Mouse (Mus musculus): ENCODE data around the gene Allc. TPM values are rescaled to one million over a fixed set of nuclear protein-coding genes. Genes with fewer than 3 reads are reported as not detected.

The Allc gene
- total RNA-seq, 2 experiments from 2014 or later: not detected

GRCm38 (mm10) chr12:28589090-28589868 lies 7.0 kb upstream of the Allc start:
- no peak for ATAC-seq (replicated peaks; ENCODE audit: low FRiP score, poor library complexity, severe bottlenecking)

GRCm38 (mm10) chr12:28587949-28588348 lies 5.6 kb upstream of the Allc start:
- ATAC-seq (replicated peaks; ENCODE audit: low FRiP score, poor library complexity, severe bottlenecking): no peak

GRCm38 (mm10) chr12:28584036-28584435 lies 1.7 kb upstream of the Allc start:
- no peak for ATAC-seq (replicated peaks; ENCODE audit: low FRiP score, poor library complexity, severe bottlenecking)

GRCm38 (mm10) chr12:28579132-28579531 lies 3.2 kb downstream of the Allc start:
- no peak for ATAC-seq (replicated peaks; ENCODE audit: low FRiP score, poor library complexity, severe bottlenecking)

GRCm38 (mm10) chr12:28578147-28578546 lies 4.2 kb downstream of the Allc start:
- ATAC-seq (replicated peaks; ENCODE audit: low FRiP score, poor library complexity, severe bottlenecking): no peak

GRCm38 (mm10) chr12:28575366-28576070 lies 6.8 kb downstream of the Allc start:
- ATAC-seq (replicated peaks; ENCODE audit: low FRiP score, poor library complexity, severe bottlenecking): no peak

- no peak for ATAC-seq (replicated peaks; ENCODE audit: low FRiP score, poor library complexity, severe bottlenecking)
Observed at GRCm38 (mm10) chr12:28572241-28572640, 10.1 kb downstream of the Allc start.

GRCm38 (mm10) chr12:28552299-28552698 lies 30.0 kb downstream of the Allc start, which contains the start of gene Dcdc2c:
Dcdc2c (minus strand) TSS chr12:28552399.
- no peak for ATAC-seq (replicated peaks; ENCODE audit: low FRiP score, poor library complexity, severe bottlenecking)

- ATAC-seq (replicated peaks; ENCODE audit: low FRiP score, poor library complexity, severe bottlenecking): no peak
Observed at GRCm38 (mm10) chr12:28551775-28552174, 30.5 kb downstream of the Allc start.

GRCm38 (mm10) chr12:28548887-28549286 lies 33.4 kb downstream of the Allc start:
- ATAC-seq (replicated peaks; ENCODE audit: low FRiP score, poor library complexity, severe bottlenecking): no peak

GRCm38 (mm10) chr12:28514264-28514775 lies 68.0 kb downstream of the Allc start:
- ATAC-seq (replicated peaks; ENCODE audit: low FRiP score, poor library complexity, severe bottlenecking): no peak

GRCm38 (mm10) chr12:28509699-28510280 lies 72.5 kb downstream of the Allc start:
- no peak for ATAC-seq (replicated peaks; ENCODE audit: low FRiP score, poor library complexity, severe bottlenecking)

Other genes with a start within 250 kb of the Allc start
- gene Dcdc2c, start 30.1 kb downstream of the Allc start, total RNA-seq (2015; ENCODE audit: low replicate concordance): not detected in 2 replicates
- not detected in 2 replicates for gene Dcdc2c, start 30.1 kb downstream of the Allc start, total RNA-seq (2017; ENCODE audit: low replicate concordance)
- gene Colec11, start 40.9 kb upstream of the Allc start, total RNA-seq (2015; ENCODE audit: low replicate concordance): not detected in 2 replicates
- not detected in 2 replicates for gene Colec11, start 40.9 kb upstream of the Allc start, total RNA-seq (2017; ENCODE audit: low replicate concordance)
- gene Rps7, start 53.4 kb upstream of the Allc start, total RNA-seq (2015; ENCODE audit: low replicate concordance): 586 and 840 TPM in 2 replicates
- gene Rps7, start 53.4 kb upstream of the Allc start, total RNA-seq (2017; ENCODE audit: low replicate concordance): 645 and 703 TPM in 2 replicates
- gene Rnaseh1, start 67.1 kb upstream of the Allc start, total RNA-seq (2015; ENCODE audit: low replicate concordance): 8.8 and 11.9 TPM in 2 replicates
- gene Rnaseh1, start 67.1 kb upstream of the Allc start, total RNA-seq (2017; ENCODE audit: low replicate concordance): 3.6 and 10.4 TPM in 2 replicates
- gene Adi1, start 92.7 kb upstream of the Allc start, total RNA-seq (2015; ENCODE audit: low replicate concordance): 11.5 and 14.7 TPM in 2 replicates
- 3.1 and 7.7 TPM in 2 replicates for gene Adi1, start 92.7 kb upstream of the Allc start, total RNA-seq (2017; ENCODE audit: low replicate concordance)
- gene Trappc12, start 167.9 kb upstream of the Allc start, total RNA-seq (2015; ENCODE audit: low replicate concordance): 22.3 and 29.8 TPM in 2 replicates
- 17.1 and 25.2 TPM in 2 replicates for gene Trappc12, start 167.9 kb upstream of the Allc start, total RNA-seq (2017; ENCODE audit: low replicate concordance)
- 14.1 and 19.7 TPM in 2 replicates for gene Eipr1, start 169.3 kb upstream of the Allc start, total RNA-seq (2015; ENCODE audit: low replicate concordance)
- 13.5 and 20.5 TPM in 2 replicates for gene Eipr1, start 169.3 kb upstream of the Allc start, total RNA-seq (2017; ENCODE audit: low replicate concordance)